Mouse (Mus musculus): ENCODE measurements around the gene Nphp4.

DNA sequence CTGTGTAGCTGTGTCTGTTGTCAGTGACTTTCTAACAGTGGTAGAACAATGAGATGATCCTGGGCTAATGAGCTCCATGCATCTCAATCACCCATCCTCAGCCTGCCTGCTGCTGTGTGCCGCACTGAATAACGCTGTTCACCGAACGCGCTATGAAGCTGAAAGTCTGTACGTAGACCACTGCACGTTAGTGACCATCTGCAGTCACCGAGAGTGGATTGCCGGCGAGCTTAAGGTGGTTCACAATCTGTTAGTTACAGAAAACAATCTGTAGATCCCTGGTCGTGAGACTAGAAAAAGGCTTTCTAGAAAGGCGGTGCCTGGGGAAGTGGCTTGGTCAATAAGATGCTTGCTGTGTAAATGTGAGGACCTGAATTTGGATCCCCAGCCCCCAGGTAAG is 22.4 kb upstream of the Nphp4 start:
- no peak for TF ChIP-seq GATA1 (IDR thresholded peaks at IDR 0.05; ENCODE audit: low read length)
- TF ChIP-seq TAL1 (IDR thresholded peaks at IDR 0.05; ENCODE audit: low read length), result no peak
